In the genomic region with DNA sequence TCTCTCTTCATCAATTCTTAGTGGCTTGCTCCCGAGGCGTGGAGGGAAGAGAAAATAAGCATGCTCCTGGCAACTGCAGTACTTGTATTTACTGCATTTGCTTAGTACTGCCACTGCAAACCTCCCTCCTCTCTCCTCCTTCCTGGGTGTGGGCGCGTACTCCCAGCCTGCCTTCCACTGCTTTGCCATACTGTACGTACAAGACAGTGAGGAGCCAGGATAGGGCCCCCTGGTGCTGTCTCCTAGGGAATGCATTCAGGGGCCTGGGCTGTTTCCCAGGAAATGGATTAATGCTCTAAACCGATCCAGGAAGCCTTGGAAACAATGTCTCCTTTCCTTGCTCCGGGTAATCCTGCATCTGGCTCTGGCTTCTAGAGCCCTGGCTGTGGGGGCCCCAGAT, we compare ENCODE assay signal across 9 mouse cellular contexts. TPM values are rescaled to one million over a fixed set of nuclear protein-coding genes. Genes with fewer than 3 reads are reported as not detected.
DNase-seq lines count a peak whose midpoint lies in the region; ATAC-seq lines count a peak whose summit lies in the region.
"Had no signal": no experiment of that assay in that cellular context is flagged by ENCODE, and none has a peak within 500 bp of the region (broad histone marks: within the 10 kb centered on the region; RNA-seq: fewer than 3 reads in every experiment).

No protein-coding gene starts in this region.

- peaks cover 44% of the 10 kb centered on the region for H3K27me3 ChIP-seq in embryonic facial prominence, embryonic 14.5 days (replicated peaks; ENCODE audit: control insufficient read depth, insufficient read depth, low read length)
- no peaks in the 10 kb centered on the region for H3K27me3 ChIP-seq in midbrain, embryonic 16.5 days (ENCODE audit: control insufficient read depth, insufficient read depth, low read depth, low read length)

- H3K27ac ChIP-seq in embryonic facial prominence, embryonic 14.5 days (replicated peaks; ENCODE audit: low read depth, low read length), result no peak overlapping the region
- H3K27ac ChIP-seq in midbrain, embryonic 16.5 days (ENCODE audit: low read length), result peak overlapping the region; percentile 78
- H3K27ac ChIP-seq: heart, embryonic 15.5 days; macrophage had no signal

- 0 out of 2 replicates have a peak, but pooled peaks cover 5% of the 10 kb centered on the region for H3K4me1 ChIP-seq in embryonic facial prominence, embryonic 14.5 days (ENCODE audit: control insufficient read depth, insufficient read depth, low read length)
- H3K4me1 ChIP-seq in midbrain, embryonic 16.5 days (ENCODE audit: control insufficient read depth, insufficient read depth, low read length), result peaks cover 22% of the 10 kb centered on the region

- H3K9me3 ChIP-seq in embryonic facial prominence, embryonic 14.5 days (ENCODE audit: control insufficient read depth, low read length), result no peaks in the 10 kb centered on the region
- no peaks in the 10 kb centered on the region for H3K9me3 ChIP-seq in midbrain, embryonic 16.5 days (replicated peaks; ENCODE audit: control insufficient read depth, low read length, poor library complexity, severe bottlenecking)
- H3K9me3 ChIP-seq: heart, embryonic 15.5 days had no signal

- no peaks in the 10 kb centered on the region for H3K36me3 ChIP-seq in embryonic facial prominence, embryonic 14.5 days (ENCODE audit: control insufficient read depth, insufficient read depth, low read length)
- H3K36me3 ChIP-seq in midbrain, embryonic 16.5 days (ENCODE audit: control insufficient read depth, insufficient read depth, low read length), result no peaks in the 10 kb centered on the region
- H3K36me3 ChIP-seq: heart, embryonic 15.5 days had no signal

- ATAC-seq in embryonic facial prominence, embryonic 14.5 days (ENCODE audit: low read depth), result no peak
- peak; percentile 66 for ATAC-seq in midbrain, embryonic 16.5 days
- no peak for ATAC-seq in erythroblast, adult 5-6 weeks (replicated peaks; ENCODE audit: low FRiP score, poor library complexity, severe bottlenecking)

- no peak overlapping the region for H3K4me2 ChIP-seq in embryonic facial prominence, embryonic 14.5 days (ENCODE audit: low read depth, low read length)
- peak overlapping the region; percentile 32 for H3K4me2 ChIP-seq in midbrain, embryonic 16.5 days (ENCODE audit: low read length)
- H3K4me2 ChIP-seq: heart, embryonic 15.5 days had no signal

- no peak overlapping the region for H3K4me3 ChIP-seq in embryonic facial prominence, embryonic 14.5 days (ENCODE audit: low read depth, low read length)
- H3K4me3 ChIP-seq in midbrain, embryonic 16.5 days (ENCODE audit: low read depth, low read length), result peak overlapping the region; percentile 12; the same call in 1 of the 2 replicates
- H3K4me3 ChIP-seq: heart, embryonic 15.5 days had no signal

- H3K9ac ChIP-seq in embryonic facial prominence, embryonic 14.5 days (ENCODE audit: low read depth, low read length), result no peak overlapping the region
- H3K9ac ChIP-seq in midbrain, embryonic 16.5 days (ENCODE audit: low read depth, low read length), result peak overlapping the region; percentile 16
- H3K9ac ChIP-seq: heart, embryonic 15.5 days had no signal

- WGBS in embryonic facial prominence, embryonic 14.5 days, result 19% methylated on average over 7 of the region's 7 CpGs
- WGBS in midbrain, embryonic 16.5 days, result 4% methylated on average over 7 of the region's 7 CpGs

- DNase-seq in ZHBTc4 (ENCODE audit: low read depth, low spot score), result peak; percentile 72
- DNase-seq in embryonic facial prominence, embryonic 14.5 days (ENCODE audit: low spot score), result peak; percentile 41
- DNase-seq in layer of hippocampus, adult 11-12 months (ENCODE audit: low spot score), result peak; percentile 82
- no peak for DNase-seq in liver
- DNase-seq in spleen, postnatal 36 days (ENCODE audit: low spot score in 2 of 2), result no peak

RNA-seq across cellular contexts. Expression of gene Brsk2, which starts 3.6 kb away (rescaled TPM):
- polyA plus RNA-seq in embryonic facial prominence, embryonic 14.5 days (2014; fragmentation: Nextera tagmentation; extraction: Ambion mirVana), result 1.3 TPM in 2 replicates
- polyA plus RNA-seq in midbrain, embryonic 16.5 days (2015; fragmentation: Nextera tagmentation; extraction: Ambion mirVana), result 21.8 and 23.9 TPM in 2 replicates
- total RNA-seq in erythroblast, adult 5-6 weeks (2015; ENCODE audit: low replicate concordance), result not detected in 2 replicates
- not detected in 2 replicates for total RNA-seq in erythroblast, adult 5-6 weeks (2017; ENCODE audit: low replicate concordance)
- polyA plus RNA-seq: macrophage had no signal

RNA-seq across cellular contexts. Expression of gene Tollip, which starts 27.6 kb away (rescaled TPM):
- 48.9 and 50.1 TPM in 2 replicates for polyA plus RNA-seq in embryonic facial prominence, embryonic 14.5 days (2014; fragmentation: Nextera tagmentation; extraction: Ambion mirVana)
- 80.9 and 86.6 TPM in 2 replicates for polyA plus RNA-seq in midbrain, embryonic 16.5 days (2015; fragmentation: Nextera tagmentation; extraction: Ambion mirVana)
- 7.3 and 25.5 TPM in 2 replicates for total RNA-seq in erythroblast, adult 5-6 weeks (2015; ENCODE audit: low replicate concordance)
- total RNA-seq in erythroblast, adult 5-6 weeks (2017; ENCODE audit: low replicate concordance), result 16.4 and 19.4 TPM in 2 replicates

Comparison
In these comparisons a context has a peak if more than half of its experiments do, and no peak if none do; other contexts are left out.
1. DNase-seq: peak in ZHBTc4 (single experiment), embryonic facial prominence, embryonic 14.5 days (single experiment) and layer of hippocampus, adult 11-12 months (single experiment); none in liver (single experiment) and spleen, postnatal 36 days (0 of 2).
2. RNA of gene Brsk2, which starts 3.6 kb away (polyA plus RNA-seq): 21.8 to 23.9 TPM in midbrain, embryonic 16.5 days; 1.3 TPM in embryonic facial prominence, embryonic 14.5 days; every median in the first group is over 10 times any median in the second.